Mouse (Mus musculus) left cerebral cortex, adult 2 months (tissue): ENCODE measurements around the gene Pnkp. TPM values are rescaled to one million over a fixed set of nuclear protein-coding genes. Genes with fewer than 3 reads are reported as not detected.

Source experiments
- DNase-seq, 2 experiments: peaks; one replicate each; pipeline ENCODE4 v3.0.0; 2021 to 2022; ENCODE audit warnings: low spot score in 2 of 2, mixed read lengths in 1 of 2; ENCODE audit errors: extremely low spot score in 1 of 2
- H3K27ac ChIP-seq: fragments of 200-600 bp; 2 replicates; pipeline ENCODE4 v1.8.1; 2022
- H3K4me3 ChIP-seq: fragments of 200-600 bp; 2 replicates; pipeline ENCODE4 v1.8.1; 2022
- CTCF ChIP-seq: fragments of 200-600 bp; IDR thresholded peaks from 2 replicates; pipeline ENCODE4 v1.8.1; 2022; ENCODE audit warnings: antibody characterized with exemption, mild to moderate bottlenecking, moderate library complexity
- intact Hi-C: fragments of 180-260 bp; cut with DNase I; formaldehyde crosslinking; loops from one replicate; pipeline ENCODE4 v1.15.1; 2025
- total RNA-seq, 2 experiments: library from RNA; stranded (reverse); gene quantifications; 2 replicates each; pipeline ENCODE4 v1.2.3; 2021

Pnkp gene
- total RNA-seq, 2 experiments from 2014 or later, result 27.4 to 31.2 TPM

- TF ChIP-seq CTCF, result no peak
- peak within 1 kb of the TSS; percentile 68 for H3K4me3 ChIP-seq
- intact Hi-C loops, result loop anchor here (1.0 to 2.0 kb wide), 2 partner anchors 30 to 44 kb away; partner anchors contain the start of gene Med25
- H3K27ac ChIP-seq, result peak within 1 kb of the TSS; percentile 99
- peak; percentile 98 to 99 for DNase-seq
Observed at GRCm38 (mm10) chr7:44848561-44849415, 8.2 kb upstream of the Pnkp start, which contains the start of the genes Akt1s1 and Tbc1d17. Gene Akt1s1 (plus strand): TSS chr7:44848991. Gene Tbc1d17 (minus strand): TSS chr7:44849079.

GRCm38 (mm10) chr7:44849416-44850111 lies 7.4 kb upstream of the Pnkp start:
- TF ChIP-seq CTCF, result no peak
- peak overlapping the region; percentile 99 for H3K27ac ChIP-seq
- intact Hi-C loops, result loop anchor here (1.0 to 10.0 kb wide), 3 partner anchors 31 to 275 kb away; partner anchors contain the start of genes Med25, Rpl13a and Rps11

GRCm38 (mm10) chr7:44850146-44850545 lies 6.8 kb upstream of the Pnkp start:
- Histone ChIP-seq H3K4me3 (peak overlapping the region; percentile 68), H3K27ac (peak overlapping the region; percentile 99)
- no peak; the same call in 1 of the 2 replicates for TF ChIP-seq CTCF
- intact Hi-C loops, result loop anchor here (10.0 kb wide), 1 partner anchor 275 kb away; the partner anchor contains the start of genes Rpl13a and Rps11
- peak; percentile 74 to 78 for DNase-seq

More at GRCm38 (mm10) chr7:44849416-44850111, 7.4 kb upstream of the Pnkp start:
- H3K4me3 ChIP-seq, result peak overlapping the region; percentile 68
- DNase-seq, result peak; percentile 87 to 89

GRCm38 (mm10) chr7:44850789-44851624 lies 5.9 kb upstream of the Pnkp start:
- Histone ChIP-seq H3K27ac (peak overlapping the region; percentile 99), H3K4me3 (peak overlapping the region; percentile 68)
- no peak for DNase-seq
- intact Hi-C loops, result loop anchor here (10.0 kb wide), 1 partner anchor 274 kb away; the partner anchor contains the start of genes Rpl13a and Rps11
- TF ChIP-seq CTCF, result no peak

- Histone ChIP-seq H3K4me3 (no peak overlapping the region), H3K27ac (no peak overlapping the region)
- DNase-seq, result no peak
- no peak for TF ChIP-seq CTCF
- intact Hi-C loops, result loop anchor here (2.0 to 10.0 kb wide), 2 partner anchors 17 to 273 kb away; partner anchors contain the start of genes Ptov1, Rpl13a and Rps11
Observed at GRCm38 (mm10) chr7:44851625-44852234, 5.2 kb upstream of the Pnkp start.

GRCm38 (mm10) chr7:44852259-44853027 lies 4.5 kb upstream of the Pnkp start:
- intact Hi-C loops, result loop anchor here (2.0 to 10.0 kb wide), 2 partner anchors 16 to 272 kb away; partner anchors contain the start of genes Ptov1, Rpl13a and Rps11
- TF ChIP-seq CTCF, result no peak
- Histone ChIP-seq H3K4me3 (no peak overlapping the region), H3K27ac (no peak overlapping the region)
- no peak for DNase-seq

GRCm38 (mm10) chr7:44853065-44853464 lies 3.9 kb upstream of the Pnkp start:
- TF ChIP-seq CTCF, result no peak
- DNase-seq, result no peak
- Histone ChIP-seq H3K27ac (no peak overlapping the region), H3K4me3 (no peak overlapping the region)
- intact Hi-C loops, result loop anchor here (2.0 to 10.0 kb wide), 2 partner anchors 16 to 272 kb away; partner anchors contain the start of genes Ptov1, Rpl13a and Rps11

GRCm38 (mm10) chr7:44853596-44854355 lies 3.2 kb upstream of the Pnkp start:
- DNase-seq, result no peak
- Histone ChIP-seq H3K27ac (peak overlapping the region; percentile 76), H3K4me3 (peak overlapping the region; percentile 66)
- TF ChIP-seq CTCF, result no peak
- intact Hi-C loops, result loop anchor here (2.0 to 10.0 kb wide), 2 partner anchors 15 to 271 kb away; partner anchors contain the start of genes Ptov1, Rpl13a and Rps11

GRCm38 (mm10) chr7:44854356-44855031 lies 2.4 kb upstream of the Pnkp start:
- TF ChIP-seq CTCF, result no peak
- DNase-seq, result peak; percentile 67 to 69
- Histone ChIP-seq H3K27ac (peak overlapping the region; percentile 76), H3K4me3 (peak overlapping the region; percentile 66)
- intact Hi-C loops, result loop anchor here (10.0 kb wide), 1 partner anchor 270 kb away; the partner anchor contains the start of genes Rpl13a and Rps11
